Mouse (Mus musculus): ENCODE results near the gene H2-Eb2.
A peak's percentile ranks its signal among the peaks of the same experiment; 100 is the strongest.

The H2-Eb2 gene

GRCm38 (mm10) chr17:34362954-34363546, 37.6 kb downstream of the H2-Eb2 start:
- no peak for DNase-seq

- DNase-seq, result no peak
Measured at GRCm38 (mm10) chr17:34363676-34364310, 38.3 kb downstream of the H2-Eb2 start.

GRCm38 (mm10) chr17:34365031-34365430, 39.6 kb downstream of the H2-Eb2 start:
- DNase-seq, result no peak

- DNase-seq, result no peak
Measured at GRCm38 (mm10) chr17:34370563-34370962, 45.1 kb downstream of the H2-Eb2 start.

- DNase-seq, result no peak
Measured at GRCm38 (mm10) chr17:34373055-34373709, 47.7 kb downstream of the H2-Eb2 start.

GRCm38 (mm10) chr17:34376847-34377246, 51.4 kb downstream of the H2-Eb2 start, which contains the start of gene Btnl1:
TSS of gene Btnl1 (plus strand) at chr17:34377132.
- DNase-seq, result no peak

- no peak for DNase-seq
Measured at GRCm38 (mm10) chr17:34377450-34378209, 52.2 kb downstream of the H2-Eb2 start.

GRCm38 (mm10) chr17:34378716-34379115, 53.3 kb downstream of the H2-Eb2 start:
- DNase-seq, result no peak

GRCm38 (mm10) chr17:34379451-34379850, 54.0 kb downstream of the H2-Eb2 start:
- no peak for DNase-seq

- no peak for DNase-seq
Measured at GRCm38 (mm10) chr17:34381876-34382275, 56.4 kb downstream of the H2-Eb2 start.

GRCm38 (mm10) chr17:34383212-34383611, 57.7 kb downstream of the H2-Eb2 start:
- no peak for DNase-seq

- DNase-seq, result no peak
Measured at GRCm38 (mm10) chr17:34384699-34385098, 59.2 kb downstream of the H2-Eb2 start.

- DNase-seq, result no peak
Measured at GRCm38 (mm10) chr17:34386656-34387055, 61.2 kb downstream of the H2-Eb2 start.

- peak; percentile 39 to 41 for DNase-seq
Measured at GRCm38 (mm10) chr17:34388513-34388912, 63.0 kb downstream of the H2-Eb2 start.
